Mouse (Mus musculus) adrenal gland, postnatal 36 days (tissue): ENCODE results near the gene Dnajb14. TPM values are rescaled to one million over a fixed set of nuclear protein-coding genes. Genes with fewer than 3 reads are reported as not detected.
A peak's percentile ranks its signal among the peaks of the same experiment; 100 is the strongest.
"Not testable (repeated sequence)": the region's sequence is repeated elsewhere in the genome, so short reads cannot be mapped to it uniquely, and the experiment has no call there.

ENCODE experiments used
- DNase-seq, 2 experiments: peaks; one replicate each; pipeline ENCODE4 v3.0.0; 2021; ENCODE audit warnings: mixed read lengths in 1 of 2
- total RNA-seq, 2 experiments: library from RNA; stranded (reverse); gene quantifications; 2 replicates each; pipeline ENCODE4 v1.2.3; 2021

Gene Dnajb14
- total RNA-seq, 2 experiments from 2014 or later = 20.6 to 21.1 TPM

DNA sequence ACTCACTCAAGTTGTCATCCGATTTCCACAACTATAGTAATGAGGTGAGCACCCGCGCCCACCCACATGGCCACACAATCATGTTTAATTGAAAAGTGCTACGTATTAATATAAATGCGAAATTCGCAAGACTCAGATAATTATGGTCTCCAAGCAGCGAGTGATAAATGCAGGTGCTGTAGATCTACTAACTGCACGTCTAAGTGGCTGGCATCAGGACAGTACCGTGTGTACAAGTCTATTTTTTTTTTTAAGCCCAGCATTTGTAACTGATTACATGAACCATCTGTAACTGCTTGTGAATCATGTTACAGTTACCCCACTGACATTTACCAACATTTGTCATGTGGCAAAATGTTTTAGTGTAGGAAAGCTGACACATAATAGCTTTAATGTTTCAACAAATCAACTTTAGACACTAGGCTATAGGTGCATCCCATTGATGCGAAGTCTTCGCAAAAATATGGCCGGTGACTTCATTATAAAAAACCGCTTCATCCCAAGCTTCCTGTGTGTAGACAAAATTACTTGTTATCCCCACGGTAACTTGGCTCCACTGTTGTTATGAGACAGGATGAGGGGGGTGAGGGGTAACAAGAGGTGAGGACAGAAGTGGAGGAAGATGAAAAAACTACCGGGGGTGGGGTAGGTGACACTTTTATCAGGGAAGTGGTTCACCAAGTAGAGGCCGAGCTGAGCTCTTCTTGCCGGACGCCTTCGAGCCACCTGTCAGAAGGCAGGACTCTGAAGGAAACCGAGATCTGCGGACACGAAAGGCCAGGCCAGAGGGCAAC, 3.9 kb upstream of the Dnajb14 start:
- no peak for DNase-seq

DNA sequence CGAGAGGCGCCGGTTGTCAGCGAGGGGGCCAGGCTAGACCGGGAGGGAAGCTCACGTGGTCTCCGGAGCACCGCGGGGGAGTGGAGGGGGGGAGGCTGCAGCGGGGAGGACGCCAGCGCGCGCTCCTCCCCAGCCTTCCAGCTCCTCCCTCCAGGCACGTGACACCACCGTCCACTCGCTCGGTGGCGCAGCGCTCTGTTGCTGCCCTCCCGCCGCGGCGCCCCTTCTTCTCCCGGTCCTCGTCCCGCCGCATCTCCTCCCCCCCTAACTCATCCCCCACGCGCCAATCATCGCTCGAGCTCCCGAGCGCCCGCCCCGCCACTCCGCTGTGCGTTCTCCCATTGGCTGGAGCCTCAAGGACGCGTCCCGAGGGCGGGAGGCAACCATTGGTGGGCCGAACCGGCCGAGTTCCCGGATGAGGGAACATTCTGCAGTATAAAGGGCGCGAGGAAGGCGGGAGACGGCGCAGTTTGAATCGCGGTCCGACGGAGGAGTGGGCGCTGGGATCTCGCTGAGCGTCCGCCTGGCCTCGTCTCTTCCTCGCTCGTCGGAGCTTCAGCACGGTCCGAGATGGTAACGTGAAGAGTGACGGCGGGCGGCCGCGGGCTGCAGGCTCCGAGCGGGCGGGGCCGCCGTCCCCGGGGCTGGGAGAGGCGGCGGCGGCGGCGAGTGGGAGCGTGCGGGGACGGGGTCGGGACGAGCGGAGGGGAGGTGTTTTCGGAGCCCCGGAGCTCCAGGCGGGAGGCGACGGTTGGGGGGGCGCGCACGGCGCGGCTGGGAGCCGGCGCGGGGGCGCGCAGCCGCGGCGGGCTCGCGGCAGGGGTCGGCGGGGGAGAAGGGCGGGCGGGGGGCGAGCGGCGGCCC, 3.1 kb upstream of the Dnajb14 start, which contains the start of gene H2afz:
TSS of gene H2afz (plus strand) at position 364 of the 864 bp plus-strand sequence.
- DNase-seq = peak; percentile 98 to 99

DNA sequence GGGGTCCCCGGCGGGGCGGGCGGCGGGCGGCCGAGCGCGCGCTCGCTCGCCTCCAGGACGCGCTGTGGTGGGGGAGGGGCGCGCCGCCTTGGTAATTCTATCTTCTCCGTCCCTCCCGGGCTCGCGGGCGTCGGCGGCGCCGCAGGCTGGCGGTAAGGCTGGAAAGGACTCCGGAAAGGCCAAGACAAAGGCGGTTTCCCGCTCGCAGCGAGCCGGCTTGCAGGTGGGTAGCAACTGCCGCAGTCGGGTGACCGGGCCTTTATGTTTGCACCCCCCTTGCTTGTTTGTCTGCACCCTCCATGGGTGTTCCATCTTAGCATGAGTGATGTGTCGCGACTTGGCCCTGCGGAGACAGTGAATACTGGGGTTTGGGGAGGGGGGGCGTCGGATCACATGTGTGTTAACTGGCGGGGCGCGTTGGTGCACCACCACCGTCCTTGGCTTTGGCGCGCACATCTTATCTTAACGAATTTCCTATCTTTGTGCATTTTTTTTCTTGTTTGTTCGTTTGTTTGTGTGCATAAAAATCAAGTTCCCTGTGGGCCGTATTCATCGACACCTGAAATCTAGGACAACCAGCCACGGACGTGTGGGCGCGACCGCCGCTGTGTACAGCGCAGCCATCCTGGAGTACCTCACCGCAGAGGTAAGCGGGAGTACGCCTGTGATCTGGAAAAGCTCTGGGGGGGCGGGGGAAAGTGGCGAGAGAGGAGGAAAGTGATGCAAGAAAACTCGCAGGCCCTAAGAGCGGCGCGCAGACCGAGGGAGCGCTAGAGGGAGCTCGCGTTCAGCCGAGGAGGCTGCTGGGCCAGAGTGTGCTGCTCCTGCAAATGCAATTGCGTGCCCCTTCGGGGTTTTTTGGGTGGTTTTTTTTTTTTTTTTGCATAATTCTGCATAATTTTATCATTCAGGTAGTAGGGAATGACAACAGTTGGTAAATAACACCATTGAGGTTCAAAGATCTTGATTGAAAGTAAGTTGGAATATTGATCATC, 2.2 kb upstream of the Dnajb14 start:
- DNase-seq = peak; percentile 90 to 94

DNA sequence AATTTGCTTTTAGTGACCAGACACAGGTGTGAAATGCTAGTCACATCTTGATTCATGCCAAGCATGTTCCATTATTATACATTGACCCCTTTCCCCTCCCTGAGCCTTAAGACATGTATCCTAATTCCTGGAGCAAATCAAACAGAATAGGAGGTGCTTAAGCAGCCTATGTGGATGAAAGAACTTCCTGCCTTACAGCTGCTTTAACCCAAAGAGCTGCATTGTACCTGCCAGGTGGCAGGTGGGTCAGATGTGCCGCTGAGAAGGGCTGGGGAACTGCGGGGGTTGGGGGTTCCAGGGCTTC, 390 bp upstream of the Dnajb14 start:
- no peak for DNase-seq

DNA sequence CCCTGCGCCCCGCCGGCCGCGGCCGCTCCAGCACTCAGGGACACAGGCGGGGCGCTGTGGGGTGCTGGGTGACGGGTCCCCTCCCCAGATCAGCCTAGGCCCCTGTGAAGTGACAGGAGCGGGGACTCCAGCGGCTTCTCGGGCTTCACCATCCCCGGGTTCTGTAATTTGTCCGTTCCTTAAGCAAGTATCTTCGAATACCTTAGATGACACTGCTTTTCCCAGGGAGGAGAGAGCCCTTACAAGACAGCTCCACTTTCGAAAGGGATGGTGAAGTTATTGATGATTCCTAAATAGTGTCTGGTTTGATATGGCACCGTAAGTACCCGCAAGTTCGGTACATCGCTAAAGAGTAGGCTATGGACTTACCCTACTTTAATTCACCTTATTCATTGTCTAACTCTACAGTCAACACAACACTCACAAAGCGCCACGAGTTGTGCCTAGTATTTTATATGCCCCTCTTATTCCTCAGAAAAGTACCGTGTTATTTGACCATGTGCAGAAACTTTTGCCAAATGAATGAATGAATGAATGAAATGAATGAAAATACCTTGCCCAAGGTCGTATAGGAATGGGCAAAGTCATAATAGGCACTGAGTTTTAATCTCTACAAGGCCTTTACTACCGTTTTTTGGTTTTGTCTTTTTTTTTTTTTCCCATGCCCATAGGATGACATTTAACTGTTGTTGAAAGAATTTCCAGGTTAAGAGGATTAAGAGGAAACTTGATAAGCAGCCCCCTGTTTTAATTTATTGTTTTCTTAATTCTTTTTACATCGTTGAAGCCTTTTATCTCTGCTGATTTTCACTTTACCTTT, 829 bp downstream of the Dnajb14 start:
- no peak for DNase-seq

DNA sequence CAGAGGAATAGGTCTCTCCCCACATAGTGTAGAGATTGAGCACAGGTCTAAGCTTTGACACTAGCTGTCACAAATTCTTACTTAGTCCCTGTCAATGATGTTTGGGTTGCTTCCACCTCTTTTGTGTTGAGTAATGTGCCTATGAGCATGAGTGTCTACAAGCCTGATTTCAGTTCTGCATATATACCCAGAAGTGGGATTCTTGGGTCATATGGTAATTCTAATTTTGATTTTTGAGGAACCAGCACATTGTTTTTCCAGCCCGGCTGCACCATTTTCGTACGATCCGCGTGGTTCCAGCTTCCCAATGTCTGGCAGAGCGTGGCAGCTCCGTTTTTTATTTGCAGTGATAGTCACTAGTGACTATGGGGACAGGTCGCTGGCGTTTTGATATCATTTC, 1.9 kb downstream of the Dnajb14 start:
- DNase-seq = no peak

DNA sequence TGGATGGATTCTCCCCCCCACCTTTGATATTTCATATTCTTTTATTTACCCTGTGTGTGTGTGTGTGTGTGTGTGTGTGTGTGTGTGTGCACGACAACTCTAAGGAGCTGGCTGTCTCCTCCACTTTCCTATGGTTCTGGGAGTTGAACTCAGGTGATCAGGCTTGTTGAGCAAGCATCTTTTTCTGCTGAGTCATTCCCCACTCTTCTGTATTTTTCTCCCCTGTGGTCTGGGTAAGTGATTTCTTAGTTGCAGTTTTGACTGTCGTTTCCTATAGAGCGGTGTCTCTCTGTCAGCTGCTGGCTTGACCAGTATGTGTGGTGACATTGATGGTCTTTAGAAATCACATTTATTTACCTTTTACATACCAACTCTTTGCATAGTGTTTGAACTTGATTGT, 11.8 kb downstream of the Dnajb14 start:
- DNase-seq = no peak

DNA sequence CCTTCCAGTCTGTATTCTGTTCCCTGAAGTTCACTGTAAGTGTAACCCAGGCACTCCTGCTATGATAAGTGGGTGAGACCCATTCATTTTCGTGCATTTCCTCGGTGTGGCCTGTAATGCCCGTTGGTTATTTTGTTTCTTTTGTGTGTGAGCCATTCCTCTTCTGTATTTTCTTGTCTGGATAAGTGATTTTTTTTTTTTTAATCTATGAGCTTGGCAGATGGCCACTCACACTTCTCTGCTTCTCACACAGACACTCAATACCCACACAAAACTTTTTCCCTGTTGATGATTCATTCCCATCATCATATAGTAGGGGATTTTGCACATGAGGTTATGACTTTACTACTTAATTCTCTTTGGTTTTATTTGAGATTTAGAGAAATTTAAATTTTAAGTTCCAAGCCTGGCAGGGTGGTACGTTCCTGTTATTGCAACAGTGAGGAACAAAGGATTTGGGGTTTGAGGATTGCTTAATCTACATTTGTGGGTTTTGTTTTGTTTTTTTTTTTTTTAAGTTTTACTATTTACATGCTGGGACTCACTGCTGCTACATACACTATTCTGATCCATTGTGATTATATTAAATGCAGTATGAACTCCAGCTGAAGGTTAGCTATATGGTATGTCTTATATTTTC, 12.8 kb downstream of the Dnajb14 start:
- no peak for DNase-seq

DNA sequence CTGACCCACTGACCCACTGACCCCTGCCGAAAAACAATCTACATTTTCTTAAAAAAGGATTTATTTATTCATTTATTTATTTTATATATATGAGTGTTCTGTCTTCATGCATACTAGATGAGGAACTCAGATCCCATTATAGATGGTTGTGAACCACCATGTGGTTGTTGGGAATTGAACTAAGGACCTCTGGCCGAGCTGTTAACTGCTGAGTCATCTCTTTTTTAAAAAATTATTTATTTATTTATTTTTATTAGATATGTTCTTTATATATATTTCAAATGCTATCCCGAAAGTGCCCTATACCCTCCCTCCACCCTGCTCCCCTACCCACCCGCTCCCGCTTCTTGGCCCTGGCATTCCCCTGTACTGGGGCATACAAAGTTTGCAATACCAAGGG, 13.6 kb downstream of the Dnajb14 start:
- peak in 1 of 2 experiments; percentile 23 for DNase-seq

DNA sequence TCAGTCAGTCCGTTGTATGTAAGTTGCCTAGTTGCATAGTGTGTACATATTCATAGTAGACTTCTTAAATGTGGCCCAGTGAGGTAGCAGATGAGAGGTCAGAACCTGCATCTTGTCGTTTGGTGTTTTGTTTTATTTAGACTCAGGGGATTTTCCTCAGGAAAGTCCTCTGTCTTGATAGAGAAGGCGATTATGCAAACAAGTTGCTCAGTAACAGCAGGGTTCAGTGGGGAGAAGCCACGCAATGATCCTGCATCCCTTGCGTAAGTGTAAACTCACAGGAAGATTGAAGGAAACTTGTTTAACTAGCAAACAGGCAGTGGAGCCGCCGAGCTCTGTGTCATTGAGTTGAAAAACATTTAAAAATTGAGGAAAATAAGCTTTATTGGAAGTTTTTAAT, 20.5 kb downstream of the Dnajb14 start:
- no peak for DNase-seq

DNA sequence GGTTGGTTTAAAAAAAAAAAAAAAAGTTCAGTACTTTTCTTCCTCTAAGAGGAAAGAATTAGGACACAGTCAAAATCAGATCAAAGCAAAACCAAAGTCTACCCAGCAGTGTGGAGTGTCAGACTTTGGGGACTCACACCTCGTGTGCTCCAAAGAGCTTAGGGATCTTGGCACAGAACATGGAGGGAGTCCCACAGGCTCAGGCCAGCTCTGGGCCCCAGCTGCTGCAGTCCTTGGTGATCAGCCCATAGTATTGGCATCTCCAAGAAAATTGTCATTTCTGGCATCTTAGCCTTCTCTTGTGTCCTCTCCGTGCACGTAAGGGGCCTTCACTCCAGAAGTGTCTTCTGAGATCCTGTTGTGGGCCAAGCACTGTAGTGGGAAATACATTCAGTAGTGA, 23.6 kb downstream of the Dnajb14 start:
- DNase-seq = no peak

DNA sequence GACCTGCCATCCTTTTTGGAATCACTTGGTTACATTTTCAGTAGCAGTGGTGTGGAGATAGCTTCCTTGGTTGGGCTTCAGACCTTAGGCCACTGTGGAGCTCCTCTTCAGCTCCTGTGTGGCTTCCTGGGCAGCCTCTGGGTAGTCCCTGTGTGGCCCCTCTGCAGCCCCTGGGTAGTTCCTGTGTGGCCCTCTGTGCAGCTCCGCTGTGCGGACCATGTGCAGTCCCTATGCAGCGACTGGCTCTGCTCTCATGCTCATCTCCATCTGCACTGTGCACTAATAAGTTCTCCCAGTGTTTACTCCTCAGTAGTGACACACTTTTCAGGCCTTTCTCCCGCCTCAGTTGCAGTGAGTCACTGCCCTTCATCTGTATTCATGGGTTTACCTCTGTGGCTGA, 24.6 kb downstream of the Dnajb14 start:
- DNase-seq = no peak

DNA sequence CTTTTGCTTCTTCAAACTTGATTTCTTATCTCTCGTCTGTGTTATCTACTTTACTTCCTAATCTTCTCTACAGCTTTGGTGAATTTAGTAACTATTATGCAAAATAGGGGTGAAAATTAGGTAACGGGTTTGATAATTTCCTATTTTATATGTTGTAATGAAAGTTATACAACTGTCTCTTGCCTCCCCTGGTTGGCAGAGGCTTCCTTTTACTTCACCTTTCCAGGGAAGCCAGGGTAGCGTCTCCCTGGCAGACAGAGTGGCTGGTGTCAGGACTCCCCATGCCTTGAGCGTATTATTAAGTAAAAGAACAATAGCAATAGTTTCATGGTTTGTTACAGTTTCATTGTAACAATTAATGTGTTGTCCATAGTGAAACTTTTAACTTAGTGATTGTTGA, 26.3 kb downstream of the Dnajb14 start:
- DNase-seq = no peak

DNA sequence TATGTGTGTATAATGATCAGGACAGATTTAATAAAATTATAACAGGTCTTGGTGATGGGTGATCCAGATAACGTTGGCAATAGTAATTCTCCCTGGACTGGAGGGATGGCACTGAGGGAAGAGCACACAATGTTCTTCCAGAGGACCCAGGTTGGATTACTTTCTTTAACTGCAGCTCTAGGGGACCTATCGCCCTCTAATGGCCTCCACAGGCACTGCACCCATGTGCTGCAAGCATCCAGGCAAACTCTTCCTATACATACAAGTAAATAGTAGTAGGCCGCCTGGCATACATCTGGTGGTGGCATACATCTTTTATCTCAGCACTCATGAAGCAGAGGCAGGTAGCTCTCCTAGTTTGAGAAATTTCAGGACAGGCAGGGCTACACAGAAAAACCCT, 27.7 kb downstream of the Dnajb14 start:
- DNase-seq = no peak

DNA sequence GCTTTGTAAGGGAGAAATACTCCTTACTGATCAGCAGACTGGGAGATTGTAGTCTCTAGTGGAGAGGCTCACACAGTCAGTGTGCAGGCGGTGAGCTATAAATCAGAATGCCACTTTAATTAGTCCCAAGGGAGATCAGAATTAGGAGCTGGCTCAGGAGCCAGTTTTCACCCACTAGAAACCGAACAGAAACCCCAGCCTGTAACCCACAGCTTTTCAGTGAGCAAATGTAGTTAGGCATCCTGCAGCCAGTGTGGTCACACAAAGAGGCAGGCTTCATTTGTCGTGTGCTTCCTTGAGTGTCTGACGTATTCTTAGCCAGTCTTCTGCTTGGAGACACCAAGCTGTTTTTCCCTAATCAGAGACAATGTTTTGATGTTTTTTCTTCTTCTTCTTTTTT, 28.9 kb downstream of the Dnajb14 start:
- DNase-seq = no peak

DNA sequence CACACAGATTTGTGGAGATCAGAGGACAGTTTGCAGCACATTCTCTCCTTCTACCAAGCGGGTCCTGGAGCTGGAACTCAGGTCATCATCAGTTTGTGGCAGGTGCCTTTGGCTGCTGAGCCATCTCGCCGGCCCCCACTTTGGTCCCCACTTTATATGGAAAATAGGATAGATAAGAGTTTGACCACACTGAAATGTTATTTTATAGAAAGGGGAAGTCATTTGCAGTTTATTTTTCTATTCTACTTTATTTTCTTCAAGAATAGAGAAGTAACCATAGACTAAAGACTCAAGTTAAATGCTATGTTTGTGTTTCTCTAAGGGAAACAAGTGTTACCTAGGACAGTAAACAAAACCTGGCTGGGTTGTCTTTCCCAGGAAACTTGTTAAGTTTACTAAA, 29.4 kb downstream of the Dnajb14 start:
- no peak for DNase-seq

DNA sequence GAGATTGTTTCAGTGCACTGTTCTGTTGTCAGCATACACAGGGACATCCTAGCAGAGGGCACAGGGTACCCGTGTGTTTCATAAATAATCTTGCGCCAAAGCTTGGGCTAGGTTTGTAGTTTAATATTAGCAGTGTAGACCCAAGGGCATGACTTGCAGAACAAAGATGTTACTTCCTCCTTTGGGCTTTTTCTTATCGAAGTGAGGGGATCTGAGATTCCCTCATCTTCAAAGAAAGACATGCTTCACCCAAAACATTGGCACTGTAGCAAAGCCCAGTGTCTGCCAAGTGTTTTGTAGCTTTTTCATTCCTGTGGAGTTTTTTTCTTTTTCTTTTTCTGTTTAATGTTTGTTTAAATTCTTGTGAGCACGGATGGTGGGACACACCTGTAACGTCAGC, 30.2 kb downstream of the Dnajb14 start:
- no peak for DNase-seq

DNA sequence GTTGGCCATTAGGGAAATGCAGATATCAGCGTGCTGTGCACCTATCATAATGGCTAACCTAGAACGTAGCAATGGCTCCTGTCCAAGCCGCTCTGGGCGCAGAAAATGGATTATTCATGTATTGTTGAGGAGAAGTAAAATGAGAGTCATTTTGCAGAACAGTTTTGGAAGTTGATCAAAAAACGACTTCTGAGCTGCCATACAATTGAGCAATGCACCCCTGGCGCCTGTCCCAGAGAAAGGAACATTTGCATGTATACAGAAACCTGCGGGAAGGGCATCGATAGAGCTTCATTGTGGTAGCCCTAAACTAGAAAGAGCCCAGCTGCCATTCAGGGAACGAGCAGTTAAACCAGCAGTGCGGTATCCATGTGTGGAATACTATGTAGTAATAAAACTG, 32.7 kb downstream of the Dnajb14 start:
- DNase-seq = peak; percentile 63 to 69

DNA sequence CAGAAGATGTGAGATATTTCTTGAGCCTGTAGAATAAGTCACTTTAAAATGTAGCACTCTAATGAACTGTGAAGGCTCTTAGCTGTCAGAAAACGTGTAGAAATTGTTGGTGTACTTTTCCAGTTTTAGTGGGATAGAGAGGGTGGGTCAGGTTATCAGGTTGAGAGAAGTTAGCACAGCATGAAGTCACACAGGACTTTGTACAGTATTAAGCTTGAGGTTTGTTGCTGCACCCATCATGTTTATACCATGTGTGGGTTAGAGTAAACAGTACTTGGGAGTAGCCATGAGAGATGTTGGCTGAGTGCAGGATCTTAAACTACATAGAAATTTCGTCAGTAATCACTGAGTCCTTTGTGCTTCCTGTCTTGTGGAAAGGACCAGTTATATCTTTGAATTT, 45.6 kb downstream of the Dnajb14 start:
- DNase-seq = no peak

DNA sequence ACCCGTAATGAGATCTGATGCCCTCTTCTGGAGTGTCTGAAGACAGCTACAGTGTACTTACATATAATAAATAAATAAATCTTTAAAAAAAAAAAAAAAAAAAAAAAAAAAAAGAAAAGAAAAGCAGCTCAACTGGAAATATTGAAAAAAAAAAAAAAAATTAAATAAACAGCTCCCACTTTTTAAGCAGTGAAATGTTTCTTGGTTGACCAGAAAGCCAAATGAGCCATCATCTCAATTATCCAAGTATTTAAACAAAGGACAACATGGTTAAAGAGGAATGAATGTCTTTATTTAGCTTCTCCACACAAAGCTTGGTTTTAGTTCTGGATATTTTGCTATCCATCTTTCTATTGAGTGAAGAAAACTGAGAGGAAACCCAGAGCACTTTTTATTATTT, 47.1 kb downstream of the Dnajb14 start:
- not testable (repeated sequence) for DNase-seq

DNA sequence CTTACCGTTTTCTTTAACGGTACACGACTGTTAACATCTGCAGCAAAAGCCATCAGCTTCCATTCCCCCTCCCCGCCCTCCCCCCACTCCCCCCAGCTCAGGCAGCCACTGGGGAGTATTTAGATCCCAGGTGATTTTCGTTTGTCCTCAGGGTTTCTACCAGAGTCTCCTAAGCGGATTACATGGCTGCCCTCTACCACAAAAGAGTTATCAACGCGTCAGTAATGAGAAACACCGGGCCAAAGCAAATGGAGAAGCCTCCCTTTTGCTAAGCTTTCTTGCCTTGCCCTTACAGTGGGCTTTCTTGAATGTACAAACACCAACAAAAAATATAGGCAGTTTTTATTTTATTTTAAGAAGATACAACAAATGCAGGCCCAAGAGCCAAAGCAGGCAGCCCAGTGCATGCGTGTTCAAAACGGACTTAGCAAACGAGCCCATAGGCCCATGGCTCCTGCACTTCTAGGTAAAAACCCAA, 50.3 kb downstream of the Dnajb14 start:
- no peak for DNase-seq
